Mouse (Mus musculus) hindbrain, embryonic 15.5 days (tissue): ENCODE data around the gene Syn3. TPM values are rescaled to one million over a fixed set of nuclear protein-coding genes. Genes with fewer than 3 reads are reported as not detected.
"Not testable (repeated sequence)": the region's sequence is repeated elsewhere in the genome, so short reads cannot be mapped to it uniquely, and the experiment has no call there.

ENCODE experiments used
- ATAC-seq: fragments of 200-750 bp; cut with Nextera tagmentation; 2 replicates; pipeline ENCODE4 v1.8.0; 2017; ENCODE audit warnings: low read depth, moderate number of reproducible peaks, moderate TSS enrichment; ENCODE audit not compliant: low FRiP score
- H3K27ac ChIP-seq: fragments of 300-500 bp; sonication (generic); replicated peaks from 2 replicates; pipeline ENCODE4 v1.5.1; 2015; ENCODE audit warnings: mild to moderate bottlenecking, inconsistent platforms
- H3K27me3 ChIP-seq: fragments of 300-500 bp; sonication (generic); 2 replicates; pipeline ENCODE4 v1.6.1; 2015; ENCODE audit warnings: control low read depth, inconsistent platforms
- H3K36me3 ChIP-seq: fragments of 300-500 bp; sonication (generic); 2 replicates; pipeline ENCODE4 v1.6.1; 2015; ENCODE audit warnings: control low read depth, inconsistent platforms
- H3K4me1 ChIP-seq: fragments of 300-500 bp; sonication (generic); replicated peaks from 2 replicates; pipeline ENCODE4 v1.6.1; 2015; ENCODE audit warnings: control low read depth, inconsistent platforms
- H3K4me2 ChIP-seq: fragments of 300-500 bp; sonication (generic); 2 replicates; pipeline ENCODE4 v1.6.1; 2015; ENCODE audit warnings: moderate library complexity, mild to moderate bottlenecking, inconsistent platforms
- H3K4me3 ChIP-seq: fragments of 300-500 bp; sonication (generic); 2 replicates; pipeline ENCODE4 v1.5.1; 2015; ENCODE audit warnings: mild to moderate bottlenecking, inconsistent platforms
- H3K9ac ChIP-seq: fragments of 300-500 bp; sonication (generic); 2 replicates; pipeline ENCODE4 v1.6.1; 2015; ENCODE audit warnings: inconsistent platforms
- H3K9me3 ChIP-seq: fragments of 300-500 bp; sonication (generic); 2 replicates; pipeline ENCODE4 v1.6.1; 2016; ENCODE audit warnings: control low read depth, inconsistent platforms
- WGBS: fragments of 180-500 bp; shearing (Covaris S2); methylation state at CpG from one replicate; pipeline ENCODE4 v1.1.7; 2015; 5-methylcytosine and 5-hydroxymethylcytosine counted together
- polyA plus RNA-seq: library from polyadenylated mRNA; unstranded; fragments of >200 nt; fragmentation: Nextera tagmentation; extraction: Ambion mirVana; gene quantifications from 2 replicates; pipeline ENCODE4 v1.2.1, GENCODE M21; 2015

The Syn3 gene
- polyA plus RNA-seq, 1 experiment from 2014 or later, result 30.1 TPM

DNA sequence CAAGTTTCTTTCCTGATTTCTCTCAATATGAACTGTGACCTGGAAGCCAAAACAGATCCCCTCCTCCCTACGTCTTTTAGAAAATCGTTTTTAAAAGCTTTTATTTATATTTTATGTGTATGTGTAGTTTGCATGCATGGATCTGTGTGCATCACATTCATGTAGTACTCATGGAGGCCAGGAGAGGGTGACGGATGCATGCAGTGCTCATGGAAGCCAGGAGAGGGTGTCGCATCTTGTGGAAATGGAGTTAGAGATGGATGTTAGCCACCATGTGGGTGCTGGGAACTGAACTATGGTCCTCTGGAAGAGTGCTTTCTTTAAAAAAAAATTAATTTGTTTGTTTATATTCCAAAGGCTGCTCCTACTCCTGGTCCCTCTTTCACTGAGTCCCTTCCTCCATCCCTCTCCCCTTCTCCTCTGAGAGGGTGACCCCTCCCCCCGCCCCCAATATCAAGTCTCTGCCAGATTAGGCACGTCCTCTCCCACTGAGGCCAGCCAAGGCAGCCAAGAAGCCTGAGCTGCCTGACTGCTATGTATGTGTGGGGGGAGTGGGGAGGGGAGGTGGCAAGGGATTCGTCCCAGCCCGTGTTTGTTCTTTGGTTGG lies 442.3 kb downstream of the Syn3 start:
- no peaks in the 10 kb centered on the region for H3K4me1 ChIP-seq
- H3K9ac ChIP-seq, result no peak overlapping the region
- no peak overlapping the region for H3K27ac ChIP-seq
- 85% methylated on average over 8 of the region's 8 CpGs for WGBS
- H3K4me3 ChIP-seq, result no peak overlapping the region
- peaks cover 31% of the 10 kb centered on the region for H3K36me3 ChIP-seq
- H3K4me2 ChIP-seq, result no peak overlapping the region
- H3K9me3 ChIP-seq, result no peaks in the 10 kb centered on the region
- no peaks in the 10 kb centered on the region for H3K27me3 ChIP-seq
- no peak for ATAC-seq

DNA sequence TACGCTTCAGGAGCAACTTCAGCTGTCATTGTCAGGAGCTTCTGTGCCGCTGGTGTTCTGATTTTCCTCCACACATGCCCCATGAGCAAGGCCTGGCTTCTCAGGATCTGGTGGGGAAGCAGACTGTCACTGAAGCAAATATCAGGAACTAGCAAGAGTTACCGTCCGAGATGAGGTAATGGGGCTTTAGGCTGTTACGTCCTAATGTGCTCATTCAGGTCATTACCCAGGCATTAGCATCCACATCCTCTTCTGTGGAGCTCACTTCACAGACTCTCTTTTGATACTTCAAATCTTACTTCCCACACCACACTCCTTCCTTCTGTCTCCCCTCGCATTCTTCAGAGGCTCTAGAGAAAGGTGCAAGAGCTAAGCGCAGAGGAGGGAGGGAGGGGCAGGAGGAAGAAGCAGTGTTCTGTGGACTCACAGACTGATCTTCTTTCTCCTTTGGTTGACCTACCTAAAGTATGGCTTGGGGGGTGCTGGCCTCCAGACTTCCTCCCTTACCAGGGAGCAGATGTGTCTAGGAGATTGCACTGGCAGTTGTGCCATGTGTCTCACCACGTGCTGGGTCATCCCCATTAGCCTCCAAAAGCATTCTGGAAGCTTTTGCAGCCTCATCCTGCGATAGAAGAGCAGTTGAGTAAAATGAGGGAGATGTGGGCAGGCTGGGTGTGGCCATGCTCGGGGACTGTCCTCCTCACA lies 445.7 kb downstream of the Syn3 start:
- H3K4me1 ChIP-seq, result no peaks in the 10 kb centered on the region
- H3K27ac ChIP-seq, result no peak overlapping the region
- ATAC-seq, result no peak
- H3K27me3 ChIP-seq, result no peaks in the 10 kb centered on the region
- H3K4me3 ChIP-seq, result no peak overlapping the region
- WGBS, result 89% methylated on average over 10 of the region's 10 CpGs
- no peak overlapping the region for H3K4me2 ChIP-seq
- H3K9ac ChIP-seq, result no peak overlapping the region
- no peaks in the 10 kb centered on the region for H3K9me3 ChIP-seq
- H3K36me3 ChIP-seq, result peaks cover 31% of the 10 kb centered on the region

DNA sequence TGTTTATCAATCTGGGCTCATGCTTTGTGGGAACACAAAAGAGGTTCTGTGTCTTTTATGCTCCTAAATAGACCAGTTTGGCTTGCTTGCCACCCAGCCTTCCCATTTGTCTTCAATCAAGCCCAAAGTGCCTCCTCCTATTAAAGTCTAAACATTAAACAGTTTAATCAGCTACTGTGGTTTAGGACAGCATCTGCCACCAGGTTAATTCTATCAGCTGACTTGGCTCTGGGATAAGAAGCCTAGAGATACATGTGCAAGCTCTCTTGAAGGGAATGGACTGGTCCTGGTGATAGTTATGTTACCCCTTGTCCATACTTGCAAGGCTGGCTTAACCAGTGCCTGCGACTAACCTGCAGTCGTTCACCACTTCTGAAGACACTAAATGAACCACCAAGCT lies 448.2 kb downstream of the Syn3 start:
- H3K4me1 ChIP-seq, result no peaks in the 10 kb centered on the region
- H3K4me3 ChIP-seq, result no peak overlapping the region
- H3K9me3 ChIP-seq, result no peaks in the 10 kb centered on the region
- H3K27ac ChIP-seq, result no peak overlapping the region
- H3K4me2 ChIP-seq, result no peak overlapping the region
- H3K27me3 ChIP-seq, result no peaks in the 10 kb centered on the region
- peaks cover 18% of the 10 kb centered on the region for H3K36me3 ChIP-seq
- WGBS, result 68% methylated on average over 2 of the region's 2 CpGs
- no peak overlapping the region for H3K9ac ChIP-seq
- no peak for ATAC-seq

DNA sequence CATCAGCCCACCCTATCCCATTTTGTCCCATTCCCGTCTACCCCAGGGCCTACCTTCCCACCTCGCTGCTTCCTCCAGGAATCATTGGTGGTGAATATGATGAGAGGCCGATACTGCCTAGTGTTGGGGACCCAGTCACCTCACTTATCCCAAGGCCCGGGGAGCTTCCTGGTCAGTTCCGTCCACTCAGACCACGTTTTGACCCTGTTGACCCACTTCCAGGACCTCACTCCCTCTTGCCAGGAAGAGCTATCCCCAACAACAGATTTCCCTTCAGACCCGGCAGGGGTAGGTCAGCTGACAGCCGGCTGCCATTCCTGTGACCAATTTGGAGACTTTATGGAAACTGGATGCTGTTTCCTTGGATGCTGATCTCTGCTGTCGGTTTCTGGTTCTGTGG lies 450.9 kb downstream of the Syn3 start:
- Histone ChIP-seq H3K27ac (no peak overlapping the region), H3K4me1 (no peaks in the 10 kb centered on the region), H3K9ac (no peak overlapping the region), H3K9me3 (no peaks in the 10 kb centered on the region), H3K36me3 (peaks cover 4% of the 10 kb centered on the region; the same call in 1 of the 2 replicates), H3K4me2 (no peak overlapping the region), H3K4me3 (no peak overlapping the region), H3K27me3 (no peaks in the 10 kb centered on the region)
- WGBS, result 92% methylated on average over 9 of the region's 9 CpGs
- ATAC-seq, result no peak

- no peaks in the 10 kb centered on the region for H3K4me1 ChIP-seq
- H3K36me3 ChIP-seq, result peaks cover 7% of the 10 kb centered on the region; the same call in 1 of the 2 replicates
- H3K4me3 ChIP-seq, result no peak overlapping the region
- no peak overlapping the region for H3K27ac ChIP-seq
- no peak overlapping the region for H3K9ac ChIP-seq
- H3K4me2 ChIP-seq, result no peak overlapping the region
- WGBS, result 97% methylated on average over 1 of the region's 1 CpGs
- no peak for ATAC-seq
- H3K9me3 ChIP-seq, result no peaks in the 10 kb centered on the region
- H3K27me3 ChIP-seq, result no peaks in the 10 kb centered on the region
Observed at GRCm38 (mm10) chr10:86046371-86046770, 452.3 kb downstream of the Syn3 start.

DNA sequence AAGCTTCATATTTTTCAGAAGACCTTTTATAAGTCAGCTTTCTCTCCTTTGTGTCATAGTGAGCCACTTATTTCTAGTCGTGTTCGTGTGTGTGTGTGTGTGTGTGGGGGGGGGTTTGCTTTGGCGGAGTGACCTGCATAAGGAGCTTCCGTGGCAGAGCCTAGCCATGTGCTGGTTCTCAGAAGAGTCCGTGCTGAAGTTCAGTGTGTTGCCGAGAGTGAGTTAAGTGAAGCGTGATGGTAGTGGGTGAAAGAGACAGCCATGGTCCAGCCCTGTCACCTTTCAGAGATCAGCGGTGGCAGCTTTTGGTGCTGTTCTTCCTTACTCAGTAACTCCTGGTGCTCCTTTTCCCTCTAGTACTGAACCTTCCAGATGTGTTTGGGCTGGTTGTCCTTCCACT lies 454.6 kb downstream of the Syn3 start:
- peak; percentile 19; the same call in 1 of the 2 replicates for ATAC-seq
- H3K4me1 ChIP-seq, result no peaks in the 10 kb centered on the region

GRCm38 (mm10) chr10:86043651-86044050 lies 455.0 kb downstream of the Syn3 start:
- no peak for ATAC-seq

More for the DNA sequence above, 454.6 kb downstream of the Syn3 start:
- peaks cover 7% of the 10 kb centered on the region; the same call in 1 of the 2 replicates for H3K36me3 ChIP-seq
- no peak overlapping the region for H3K4me2 ChIP-seq
- no peak overlapping the region for H3K4me3 ChIP-seq
- 77% methylated on average over 8 of the region's 8 CpGs for WGBS
- H3K27ac ChIP-seq, result no peak overlapping the region
- H3K9me3 ChIP-seq, result no peaks in the 10 kb centered on the region
- H3K27me3 ChIP-seq, result no peaks in the 10 kb centered on the region
- H3K9ac ChIP-seq, result no peak overlapping the region

GRCm38 (mm10) chr10:86034007-86034728 lies 464.5 kb downstream of the Syn3 start:
- WGBS, result 64% methylated on average over 2 of the region's 2 CpGs
- Histone ChIP-seq H3K9ac (no peak overlapping the region), H3K4me2 (no peak overlapping the region), H3K27ac (no peak overlapping the region), H3K4me1 (no peaks in the 10 kb centered on the region), H3K4me3 (no peak overlapping the region), H3K27me3 (no peaks in the 10 kb centered on the region), H3K36me3 (no peaks in the 10 kb centered on the region), H3K9me3 (no peaks in the 10 kb centered on the region)
- ATAC-seq, result no peak

More at GRCm38 (mm10) chr10:86043651-86044050, 455.0 kb downstream of the Syn3 start:
- H3K4me3 ChIP-seq, result no peak overlapping the region
- no peaks in the 10 kb centered on the region for H3K9me3 ChIP-seq
- no peak overlapping the region for H3K9ac ChIP-seq
- H3K4me2 ChIP-seq, result no peak overlapping the region
- 72% methylated on average over 4 of the region's 4 CpGs for WGBS
- H3K4me1 ChIP-seq, result no peaks in the 10 kb centered on the region
- H3K27me3 ChIP-seq, result no peaks in the 10 kb centered on the region
- H3K27ac ChIP-seq, result no peak overlapping the region
- H3K36me3 ChIP-seq, result peaks cover 7% of the 10 kb centered on the region; the same call in 1 of the 2 replicates

- Histone ChIP-seq H3K9ac (no peak overlapping the region), H3K27ac (no peak overlapping the region), H3K4me3 (no peak overlapping the region), H3K27me3 (no peaks in the 10 kb centered on the region), H3K36me3 (no peaks in the 10 kb centered on the region), H3K4me2 (no peak overlapping the region), H3K9me3 (no peaks in the 10 kb centered on the region), H3K4me1 (no peaks in the 10 kb centered on the region)
- no peak for ATAC-seq
- WGBS, result 92% methylated on average over 3 of the region's 3 CpGs
Observed at GRCm38 (mm10) chr10:86032517-86032916, 466.2 kb downstream of the Syn3 start.

GRCm38 (mm10) chr10:86030743-86031142 lies 468.0 kb downstream of the Syn3 start:
- Histone ChIP-seq H3K4me2 (no peak overlapping the region), H3K36me3 (no peaks in the 10 kb centered on the region), H3K27ac (no peak overlapping the region), H3K9ac (no peak overlapping the region), H3K4me1 (no peaks in the 10 kb centered on the region), H3K4me3 (no peak overlapping the region), H3K9me3 (no peaks in the 10 kb centered on the region), H3K27me3 (no peaks in the 10 kb centered on the region)
- ATAC-seq, result no peak
- WGBS, result 91% methylated on average over 7 of the region's 7 CpGs

DNA sequence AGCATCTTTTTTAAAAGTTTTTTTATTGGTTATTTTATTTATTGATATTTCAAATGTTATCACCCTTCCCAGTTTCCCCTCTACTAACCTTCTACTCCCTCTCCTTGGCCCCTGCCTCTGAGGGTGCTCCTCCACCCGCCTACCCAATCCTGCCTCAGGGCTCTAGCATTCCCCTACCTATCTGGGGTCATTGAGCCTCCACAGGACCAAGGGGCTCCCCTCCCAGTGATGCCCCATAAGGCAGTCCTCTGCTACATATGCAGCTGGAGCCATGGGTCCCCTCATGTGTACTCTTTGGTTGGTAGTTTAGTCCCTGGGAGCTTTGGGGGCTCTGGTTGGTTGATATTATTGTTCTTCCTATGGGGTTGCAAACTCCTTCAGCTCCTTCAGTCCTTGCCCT lies 471.9 kb downstream of the Syn3 start:
- H3K27me3 ChIP-seq, H3K4me1 ChIP-seq, H3K9ac ChIP-seq, H3K27ac ChIP-seq, ATAC-seq, H3K9me3 ChIP-seq, H3K4me3 ChIP-seq, H3K36me3 ChIP-seq, H3K4me2 ChIP-seq: not testable (repeated sequence)
- 75% methylated on average over 1 of the region's 1 CpGs for WGBS

- Histone ChIP-seq H3K27ac (no peak overlapping the region), H3K9ac (no peak overlapping the region), H3K36me3 (no peaks in the 10 kb centered on the region), H3K4me3 (no peak overlapping the region), H3K27me3 (no peaks in the 10 kb centered on the region), H3K4me1 (peaks cover 9% of the 10 kb centered on the region), H3K9me3 (no peaks in the 10 kb centered on the region), H3K4me2 (no peak overlapping the region)
- ATAC-seq, result no peak
- WGBS, result 95% methylated on average over 3 of the region's 3 CpGs
Observed at GRCm38 (mm10) chr10:86026354-86026753, 472.3 kb downstream of the Syn3 start.
